Mouse (Mus musculus) midbrain, embryonic 14.5 days (tissue): ENCODE measurements at regions not wholly inside any gene's neighbourhood (a gene's known extent, or its start where the extent isn't known, plus 50 kb on each side); places are given as distances from the start of the nearest gene placed in this dataset.

Experiments used
- ATAC-seq: fragments of 200-750 bp; cut with Nextera tagmentation; 2 replicates; pipeline ENCODE4 v1.8.0; 2017; ENCODE audit warnings: moderate number of reproducible peaks, moderate library complexity; ENCODE audit not compliant: low FRiP score, low TSS enrichment
- DNase-seq: peaks from one replicate; pipeline ENCODE4 v3.0.0-alpha.2; 2015
- H3K27ac ChIP-seq: fragments of 300-500 bp; sonication (generic); replicated peaks from 2 replicates; pipeline ENCODE4 v1.5.1; 2014; ENCODE audit warnings: mild to moderate bottlenecking, low read depth, low read length, moderate library complexity
- H3K27me3 ChIP-seq: fragments of 300-500 bp; sonication (generic); 2 replicates; pipeline ENCODE4 v1.6.1; 2014; ENCODE audit warnings: low read length, control low read depth, mixed read lengths; ENCODE audit not compliant: control insufficient read depth, insufficient read depth
- H3K36me3 ChIP-seq: fragments of 300-500 bp; sonication (generic); 2 replicates; pipeline ENCODE4 v1.6.1; 2014; ENCODE audit warnings: low read length, control low read depth; ENCODE audit not compliant: control insufficient read depth, insufficient read depth
- H3K4me1 ChIP-seq: fragments of 300-500 bp; sonication (generic); 2 replicates; pipeline ENCODE4 v1.6.1; 2014; ENCODE audit warnings: mild to moderate bottlenecking, antibody characterized with exemption, low read length, control low read depth; ENCODE audit not compliant: control insufficient read depth, insufficient read depth
- H3K4me2 ChIP-seq: fragments of 300-500 bp; sonication (generic); 2 replicates; pipeline ENCODE4 v1.6.1; 2014; ENCODE audit warnings: mild to moderate bottlenecking, low read length, moderate library complexity
- H3K4me3 ChIP-seq: fragments of 300-500 bp; sonication (generic); replicated peaks from 2 replicates; pipeline ENCODE4 v1.5.1; 2014; ENCODE audit warnings: low read depth, low read length
- H3K9ac ChIP-seq: fragments of 300-500 bp; sonication (generic); replicated peaks from 2 replicates; pipeline ENCODE4 v1.6.1; 2014; ENCODE audit warnings: mild to moderate bottlenecking, low read length, moderate library complexity
- H3K9me3 ChIP-seq: fragments of 300-500 bp; sonication (generic); 2 replicates; pipeline ENCODE4 v1.6.1; 2016; ENCODE audit warnings: low read length, control low read depth, mixed read lengths; ENCODE audit not compliant: control insufficient read depth
- WGBS: fragments of 180-500 bp; shearing (Covaris S2); extraction: QIAGEN DNeasy Blood & Tissue Kit; methylation state at CpG from one replicate; pipeline ENCODE4 v1.1.7; 2014; 5-methylcytosine and 5-hydroxymethylcytosine counted together

DNA sequence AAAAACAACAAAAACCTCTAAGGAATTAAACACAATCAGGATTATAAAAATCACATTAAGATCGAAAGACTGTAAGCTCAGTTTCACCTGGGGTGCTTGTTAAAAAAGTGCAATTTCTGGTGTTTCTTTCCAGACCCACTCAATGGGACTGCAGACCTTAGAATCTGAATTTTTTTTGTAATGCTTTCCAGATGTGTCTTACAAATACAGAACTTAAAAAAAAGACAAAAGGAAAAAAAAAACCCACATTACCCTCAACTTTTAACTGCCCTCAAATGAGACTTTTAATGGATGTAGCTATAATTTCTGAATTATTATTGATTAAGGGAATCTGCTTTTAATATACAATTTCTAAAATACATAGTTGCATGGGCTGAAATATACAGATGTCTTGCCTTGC, 401.2 kb upstream of the Frg1 start:
- ATAC-seq (no peak), DNase-seq (no peak)
- no peaks in the 10 kb centered on the region for H3K36me3 ChIP-seq
- no peak overlapping the region for H3K27ac ChIP-seq
- H3K27me3 ChIP-seq, result no peaks in the 10 kb centered on the region
- no peak overlapping the region for H3K4me3 ChIP-seq
- no peak overlapping the region for H3K4me2 ChIP-seq
- no peaks in the 10 kb centered on the region for H3K4me1 ChIP-seq
- no peaks in the 10 kb centered on the region for H3K9me3 ChIP-seq
- no peak overlapping the region for H3K9ac ChIP-seq
- WGBS, result 84% methylated on average over 1 of the region's 1 CpGs

DNA sequence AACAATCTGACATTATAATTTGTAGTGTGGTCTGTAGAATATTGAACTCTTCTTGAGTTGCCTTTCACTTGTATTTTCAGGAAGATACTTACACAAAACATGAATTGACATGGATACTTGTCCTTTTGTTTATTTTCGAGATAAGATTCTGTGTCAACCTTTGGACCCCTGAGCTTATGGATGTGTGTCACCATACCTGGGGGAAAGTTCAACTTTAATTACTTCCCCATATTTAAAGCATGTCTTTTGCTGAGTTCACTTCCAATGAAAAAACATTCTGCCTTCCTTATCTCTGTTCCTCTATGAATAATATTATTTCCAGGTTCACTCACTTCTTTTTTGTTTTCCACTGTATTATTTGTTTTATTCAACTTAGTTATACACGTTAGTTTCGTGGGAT, 398.4 kb upstream of the Frg1 start:
- Histone ChIP-seq H3K9ac (no peak overlapping the region), H3K4me1 (no peaks in the 10 kb centered on the region), H3K4me2 (no peak overlapping the region), H3K36me3 (no peaks in the 10 kb centered on the region), H3K4me3 (no peak overlapping the region), H3K27me3 (no peaks in the 10 kb centered on the region), H3K27ac (no peak overlapping the region), H3K9me3 (no peaks in the 10 kb centered on the region)
- no peak for DNase-seq
- no peak for ATAC-seq
- WGBS, result 89% methylated on average over 3 of the region's 3 CpGs

DNA sequence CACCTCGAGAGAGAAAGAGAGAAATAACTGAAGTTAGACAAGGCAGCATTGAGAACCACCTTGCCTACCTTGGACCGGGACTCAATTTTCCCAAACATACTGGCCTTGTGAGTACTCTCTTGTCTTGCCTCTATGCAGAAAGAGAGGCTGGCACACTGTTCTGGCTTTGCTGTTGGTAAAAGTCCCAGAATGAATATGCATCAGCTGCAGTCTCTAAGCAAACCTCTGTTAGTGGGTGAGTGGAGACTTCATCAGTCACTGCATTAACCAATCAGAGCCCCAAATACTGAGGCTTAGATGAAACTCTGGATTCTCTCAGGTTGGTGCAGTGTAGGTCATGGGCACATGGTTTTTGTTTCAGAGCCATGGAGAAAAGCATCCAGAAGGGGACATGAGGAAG, 378.8 kb upstream of the Frg1 start:
- 86% methylated on average over 2 of the region's 2 CpGs for WGBS
- H3K4me1 ChIP-seq, result no peaks in the 10 kb centered on the region
- no peak overlapping the region for H3K27ac ChIP-seq
- H3K4me3 ChIP-seq, result no peak overlapping the region
- H3K27me3 ChIP-seq, result no peaks in the 10 kb centered on the region
- H3K36me3 ChIP-seq, result no peaks in the 10 kb centered on the region
- DNase-seq (no peak), ATAC-seq (no peak)
- no peak overlapping the region for H3K4me2 ChIP-seq
- H3K9me3 ChIP-seq, result no peaks in the 10 kb centered on the region
- no peak overlapping the region for H3K9ac ChIP-seq

DNA sequence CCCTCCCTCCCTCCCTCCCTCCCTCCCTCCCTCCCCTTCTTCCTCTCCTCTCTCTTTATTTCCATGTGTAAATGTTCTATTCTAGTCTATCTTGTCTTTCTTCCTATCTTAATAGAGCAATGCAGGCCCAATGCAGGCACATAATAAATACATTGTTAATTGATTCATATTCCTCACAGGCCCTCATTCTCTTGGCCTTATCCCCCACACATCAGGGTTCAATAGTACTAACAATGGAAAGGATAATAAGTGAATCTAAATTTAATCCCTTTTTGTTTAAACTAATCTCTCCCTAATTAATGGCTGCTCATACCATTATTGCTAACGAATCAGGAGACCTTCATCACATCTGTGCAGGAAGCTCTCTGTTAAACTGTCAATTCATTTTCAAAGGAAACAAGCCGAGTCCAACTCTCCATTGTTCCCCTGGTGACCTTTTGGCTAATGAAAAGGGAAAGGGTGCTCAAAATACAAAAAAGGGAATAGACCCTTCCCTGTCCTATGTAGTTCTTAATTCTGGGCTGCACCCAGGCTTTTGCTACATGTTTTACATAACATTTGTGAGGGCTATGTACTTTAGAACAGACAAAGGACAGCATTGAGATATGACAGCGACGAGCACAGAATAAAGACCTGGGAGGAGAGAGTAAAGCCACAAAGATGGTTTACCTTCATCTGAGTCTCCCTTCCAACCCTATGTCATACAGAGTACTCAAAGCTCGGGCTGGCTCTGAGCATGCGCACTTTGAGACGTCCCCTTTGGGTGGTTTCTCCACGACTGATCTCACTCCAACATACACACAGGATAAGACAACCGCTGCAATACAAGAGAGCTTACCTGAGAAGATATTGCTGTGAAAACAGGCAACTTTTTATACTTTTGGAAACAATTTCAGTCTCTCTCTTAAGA, 370.3 kb upstream of the Frg1 start:
- WGBS, result 42% methylated on average over 9 of the region's 9 CpGs
- Histone ChIP-seq H3K9ac (no peak overlapping the region), H3K4me2 (no peak overlapping the region), H3K4me1 (no peaks in the 10 kb centered on the region), H3K9me3 (no peaks in the 10 kb centered on the region), H3K36me3 (no peaks in the 10 kb centered on the region), H3K27ac (no peak overlapping the region), H3K4me3 (no peak overlapping the region), H3K27me3 (no peaks in the 10 kb centered on the region)
- DNase-seq (peak; percentile 9), ATAC-seq (no peak; the same call in 1 of the 2 replicates)

DNA sequence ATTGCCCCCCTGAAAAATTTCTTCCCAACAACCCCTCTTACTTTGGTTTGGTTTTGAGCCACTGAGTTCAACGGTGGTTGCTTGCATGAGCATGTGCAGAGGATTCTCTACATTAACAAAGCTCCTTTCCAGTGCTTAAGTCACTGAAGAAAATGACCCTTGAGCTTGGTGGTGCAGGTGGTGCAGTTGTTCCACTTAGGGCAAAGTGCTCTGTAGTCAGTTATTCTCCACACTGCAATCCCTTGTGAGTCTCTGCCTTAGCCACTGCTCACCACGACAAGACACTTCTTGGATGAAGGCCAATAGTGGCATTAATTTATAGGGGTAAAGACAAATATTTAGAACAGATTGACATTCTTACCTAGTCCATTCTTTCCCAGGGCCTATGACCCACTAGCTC, 369.1 kb upstream of the Frg1 start:
- H3K9ac ChIP-seq, result no peak overlapping the region
- no peak overlapping the region for H3K4me3 ChIP-seq
- H3K27me3 ChIP-seq, result no peaks in the 10 kb centered on the region
- DNase-seq (no peak), ATAC-seq (no peak)
- H3K4me1 ChIP-seq, result no peaks in the 10 kb centered on the region
- WGBS, result 72% methylated on average over 2 of the region's 2 CpGs
- no peaks in the 10 kb centered on the region for H3K9me3 ChIP-seq
- H3K36me3 ChIP-seq, result no peaks in the 10 kb centered on the region
- H3K27ac ChIP-seq, result no peak overlapping the region
- H3K4me2 ChIP-seq, result no peak overlapping the region

DNA sequence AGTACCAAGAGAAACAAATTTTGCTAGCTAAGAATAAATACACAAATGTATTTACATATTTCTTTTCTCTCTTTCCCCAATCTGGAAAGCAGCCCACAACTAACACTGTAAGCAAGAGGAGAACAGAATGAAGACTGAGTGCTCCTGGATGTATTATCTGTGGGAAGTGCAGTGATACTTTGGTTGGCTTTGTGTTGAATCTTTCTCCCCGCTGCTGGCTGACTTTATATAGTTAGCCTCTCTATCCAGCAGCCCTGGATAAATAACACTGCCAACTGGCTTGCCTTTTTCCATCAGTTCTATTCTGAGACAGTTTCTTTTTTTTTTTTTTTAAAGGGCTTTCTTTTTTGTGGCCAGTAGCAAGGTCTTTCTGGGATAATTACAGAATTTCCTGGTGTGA, 366.0 kb upstream of the Frg1 start:
- H3K36me3 ChIP-seq, result no peaks in the 10 kb centered on the region
- 79% methylated on average over 1 of the region's 1 CpGs for WGBS
- DNase-seq (no peak), ATAC-seq (no peak)
- no peak overlapping the region for H3K9ac ChIP-seq
- no peaks in the 10 kb centered on the region for H3K9me3 ChIP-seq
- no peak overlapping the region for H3K4me3 ChIP-seq
- no peaks in the 10 kb centered on the region for H3K4me1 ChIP-seq
- H3K27ac ChIP-seq, result no peak overlapping the region
- H3K27me3 ChIP-seq, result no peaks in the 10 kb centered on the region
- no peak overlapping the region for H3K4me2 ChIP-seq

DNA sequence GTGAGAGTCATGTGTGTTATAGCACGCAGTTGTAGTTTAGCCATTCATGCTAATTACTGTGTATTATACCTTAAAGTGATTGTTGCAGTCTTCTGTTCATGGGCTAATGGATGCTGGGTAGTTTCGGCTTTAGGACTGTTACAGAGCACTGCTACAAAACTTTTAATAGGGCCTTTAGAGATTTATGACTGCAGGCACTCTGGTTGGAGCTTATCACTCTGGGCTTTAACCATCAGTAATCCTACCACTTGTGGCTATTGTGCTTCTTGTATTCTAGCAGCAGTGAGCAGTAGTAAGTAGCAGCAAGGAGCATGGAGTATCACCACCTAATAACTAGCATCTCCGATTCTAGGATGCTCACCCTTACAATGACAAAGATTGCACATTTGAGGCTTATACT, 362.6 kb upstream of the Frg1 start:
- no peaks in the 10 kb centered on the region for H3K36me3 ChIP-seq
- WGBS, result 95% methylated on average over 3 of the region's 3 CpGs
- no peaks in the 10 kb centered on the region for H3K4me1 ChIP-seq
- no peaks in the 10 kb centered on the region for H3K9me3 ChIP-seq
- H3K4me3 ChIP-seq, result no peak overlapping the region
- ATAC-seq, result no peak
- no peak for DNase-seq
- H3K27me3 ChIP-seq, result no peaks in the 10 kb centered on the region
- no peak overlapping the region for H3K27ac ChIP-seq
- no peak overlapping the region for H3K9ac ChIP-seq
- no peak overlapping the region for H3K4me2 ChIP-seq

DNA sequence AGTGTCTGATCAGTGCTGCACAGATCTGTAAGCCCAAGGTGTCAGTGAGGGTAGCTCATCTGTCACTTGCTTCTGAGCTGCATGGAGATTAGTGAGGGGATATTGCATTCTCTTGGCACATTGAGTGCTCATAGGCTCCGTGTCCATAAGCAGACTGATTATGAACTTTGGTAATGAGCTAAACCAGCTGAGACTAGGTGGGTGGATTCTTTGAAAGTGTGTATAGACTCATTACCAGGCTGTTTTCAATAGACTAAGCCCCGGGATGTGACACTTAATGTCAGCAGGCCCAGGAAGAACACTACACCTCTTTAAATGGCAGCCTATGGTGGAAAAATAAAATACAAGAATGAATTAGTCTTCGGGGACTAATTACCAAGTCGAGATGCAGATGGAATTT, 354.9 kb upstream of the Frg1 start:
- H3K4me1 ChIP-seq, result no peaks in the 10 kb centered on the region
- WGBS, result 78% methylated on average over 4 of the region's 4 CpGs
- H3K9ac ChIP-seq, result no peak overlapping the region
- no peak for ATAC-seq
- DNase-seq, result no peak
- no peak overlapping the region for H3K4me2 ChIP-seq
- no peak overlapping the region for H3K4me3 ChIP-seq
- H3K9me3 ChIP-seq, result no peaks in the 10 kb centered on the region
- H3K27me3 ChIP-seq, result no peaks in the 10 kb centered on the region
- H3K36me3 ChIP-seq, result no peaks in the 10 kb centered on the region
- no peak overlapping the region for H3K27ac ChIP-seq

DNA sequence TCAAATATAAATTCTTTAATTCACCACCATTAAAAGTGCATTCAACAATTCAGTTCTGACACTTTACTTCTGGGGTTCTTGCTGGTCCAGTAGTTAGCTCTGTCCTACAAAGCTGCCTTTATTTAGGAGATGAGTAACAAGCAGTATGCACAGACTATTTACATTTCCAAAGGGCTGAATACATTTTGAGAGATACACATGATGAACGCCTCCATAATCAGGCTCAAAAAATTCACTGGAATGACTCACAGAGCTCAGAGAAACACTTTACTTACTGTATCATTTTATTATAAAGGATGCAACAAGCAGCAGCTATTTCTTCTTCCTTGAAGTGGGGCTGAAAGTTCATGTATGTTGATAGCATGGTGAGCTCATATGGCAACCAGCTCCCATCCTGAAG, 336.6 kb upstream of the Frg1 start:
- ATAC-seq (no peak), DNase-seq (no peak)
- Histone ChIP-seq H3K9ac (no peak overlapping the region), H3K9me3 (no peaks in the 10 kb centered on the region), H3K36me3 (no peaks in the 10 kb centered on the region), H3K27ac (no peak overlapping the region), H3K4me1 (no peaks in the 10 kb centered on the region), H3K4me3 (no peak overlapping the region), H3K4me2 (no peak overlapping the region), H3K27me3 (no peaks in the 10 kb centered on the region)
- 85% methylated on average over 1 of the region's 1 CpGs for WGBS
